Mouse (Mus musculus) erythroblast, adult 5-6 weeks (primary cell): ENCODE measurements at regions not wholly inside any gene's neighbourhood (a gene's known extent, or its start where the extent isn't known, plus 50 kb on each side); places are given as distances from the start of the nearest gene placed in this dataset.

ENCODE experiments used
- ATAC-seq: replicated peaks from 2 replicates; pipeline ENCODE4 v1.8.0; 2016; ENCODE audit warnings: moderate number of reproducible peaks, mild to moderate bottlenecking, moderate TSS enrichment, inconsistent platforms; ENCODE audit not compliant: poor library complexity, low FRiP score, severe bottlenecking

- ATAC-seq, result no peak
These were observed 487.1 kb upstream of the Mef2c start for GRCm38 (mm10) chr13:83016686-83017085.

- ATAC-seq, result no peak
These were observed 483.0 kb upstream of the Mef2c start for GRCm38 (mm10) chr13:83020829-83021228.

DNA sequence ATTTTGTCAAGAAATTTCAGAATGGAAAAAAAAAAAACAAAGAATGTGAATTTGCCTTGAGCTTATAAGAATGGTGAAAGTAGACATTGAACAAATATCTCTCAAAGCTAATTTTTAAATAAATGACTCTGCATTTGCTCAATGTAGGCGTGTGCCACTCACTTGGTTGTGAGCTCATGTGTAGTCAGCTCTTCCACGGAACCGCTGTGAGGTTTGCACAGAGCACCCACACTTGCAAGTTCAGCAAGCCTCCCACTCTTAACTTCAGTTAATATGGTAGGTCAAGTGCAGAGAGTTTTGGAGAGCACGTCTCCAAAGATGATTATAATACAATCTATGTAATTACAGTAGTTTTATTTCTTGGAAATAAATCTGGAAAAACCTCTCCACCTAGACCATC, 479.9 kb upstream of the Mef2c start:
- ATAC-seq, result no peak

- ATAC-seq, result no peak
These were observed 467.9 kb upstream of the Mef2c start for GRCm38 (mm10) chr13:83035962-83036361.

DNA sequence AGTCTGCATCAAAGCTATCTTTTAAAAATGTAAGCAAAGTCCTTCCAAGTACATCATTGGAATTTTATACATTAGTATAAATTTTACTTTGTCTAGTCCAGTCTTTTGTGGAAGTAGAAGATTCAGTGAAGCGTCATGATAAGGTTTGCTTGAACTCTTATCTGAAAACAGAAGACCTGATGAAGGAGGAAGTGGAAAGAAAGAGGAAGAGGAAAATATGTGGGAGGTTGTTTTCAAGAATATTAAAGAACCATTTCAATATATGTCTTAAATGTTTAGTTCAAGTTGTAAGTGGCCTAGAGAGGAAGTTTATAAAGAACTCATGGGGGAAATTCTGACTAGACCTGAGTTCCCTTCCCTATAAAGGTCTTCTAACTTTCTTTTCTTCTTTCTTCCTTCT, 462.3 kb upstream of the Mef2c start:
- no peak for ATAC-seq

- no peak for ATAC-seq
These were observed 458.3 kb upstream of the Mef2c start for GRCm38 (mm10) chr13:83045516-83045915.

GRCm38 (mm10) chr13:83045970-83046369, 457.9 kb upstream of the Mef2c start:
- ATAC-seq, result no peak

DNA sequence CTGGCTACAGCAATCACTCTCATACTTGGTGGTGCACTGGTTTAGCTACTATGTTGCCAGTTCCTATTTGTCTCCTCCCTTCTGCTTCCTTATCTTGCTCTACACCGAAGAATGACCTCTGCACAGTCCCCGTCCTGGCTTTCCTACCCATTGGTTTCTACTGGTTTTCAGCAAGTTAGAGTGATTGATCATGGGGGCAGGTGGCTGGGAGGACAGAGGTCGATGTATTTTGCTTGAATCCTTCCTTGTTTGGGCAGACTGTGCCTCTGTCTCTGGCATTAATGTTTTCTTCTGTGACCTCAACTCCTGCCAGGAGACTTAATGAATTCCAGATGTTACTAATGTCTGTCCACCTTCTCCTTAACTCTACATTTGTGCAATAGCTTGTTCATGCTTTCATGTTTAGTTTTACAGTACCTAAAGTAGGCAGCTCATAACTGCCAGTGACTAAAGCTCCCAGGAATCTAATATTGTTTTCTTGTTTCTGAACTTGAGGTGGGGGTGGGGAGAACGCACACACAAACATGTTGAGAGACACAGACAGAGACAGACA, 457.2 kb upstream of the Mef2c start:
- ATAC-seq, result no peak

DNA sequence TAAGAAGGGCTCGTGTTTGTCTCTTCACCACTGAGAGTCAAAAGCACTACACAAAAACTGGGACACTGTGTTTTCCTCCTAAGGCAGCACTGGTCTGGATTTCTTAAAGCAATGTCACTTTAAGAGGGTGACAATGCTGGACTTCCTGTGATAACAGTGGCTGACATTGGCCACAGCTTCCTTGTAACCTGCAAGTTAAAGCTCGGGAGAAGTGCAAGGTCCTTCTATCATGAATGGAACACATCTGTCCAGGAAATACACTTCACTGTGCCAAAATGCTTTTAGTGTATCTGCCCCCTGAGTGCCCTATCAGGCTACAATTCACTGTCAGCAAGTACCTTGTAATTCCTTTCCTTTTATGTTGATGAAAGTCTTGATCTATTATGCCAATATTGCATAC, 448.0 kb upstream of the Mef2c start:
- no peak for ATAC-seq

- no peak for ATAC-seq
These were observed 447.4 kb upstream of the Mef2c start for GRCm38 (mm10) chr13:83056415-83056814.

GRCm38 (mm10) chr13:83064727-83065126, 439.1 kb upstream of the Mef2c start:
- no peak for ATAC-seq

- ATAC-seq, result no peak
These were observed 438.6 kb upstream of the Mef2c start for GRCm38 (mm10) chr13:83065201-83065600.

- ATAC-seq, result no peak
These were observed 437.6 kb upstream of the Mef2c start for GRCm38 (mm10) chr13:83066115-83066753.

DNA sequence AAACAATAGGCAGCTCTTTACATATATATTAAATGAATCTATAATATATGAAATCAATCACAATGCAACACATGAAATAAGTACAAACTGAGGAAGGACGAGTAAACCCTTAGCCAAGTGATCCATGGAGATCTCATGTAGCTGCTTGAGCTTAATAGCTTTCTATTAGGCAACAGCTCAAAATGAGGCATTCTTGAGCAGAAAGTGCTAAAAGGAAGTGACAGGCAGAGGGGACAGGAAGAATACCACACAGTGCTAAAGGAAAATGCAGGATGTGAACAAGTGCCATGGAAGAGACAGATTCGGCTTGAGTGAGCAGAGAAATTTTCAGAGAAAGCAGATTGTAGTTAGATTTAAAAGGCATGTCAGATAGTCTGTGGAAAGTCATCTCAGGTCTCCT, 436.3 kb upstream of the Mef2c start:
- ATAC-seq, result no peak

DNA sequence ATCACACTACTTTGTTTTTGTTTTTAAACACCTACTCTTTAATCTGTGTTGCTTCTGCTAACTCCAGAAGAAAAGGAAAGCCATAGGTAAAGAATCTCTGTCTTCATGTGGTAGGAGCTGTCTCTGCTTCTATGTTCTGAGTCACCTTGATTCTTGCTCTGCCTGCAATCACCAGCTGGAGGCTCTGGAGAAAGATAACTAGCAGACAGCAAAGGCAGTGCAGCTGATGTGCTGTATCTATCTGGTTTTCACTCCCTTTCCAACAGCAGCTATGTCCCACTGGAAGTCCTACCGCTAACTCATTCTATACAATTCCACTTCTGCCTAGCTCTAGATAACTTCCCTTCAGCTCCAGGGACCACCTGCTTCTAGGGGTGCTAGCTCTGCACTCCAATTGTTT, 435.2 kb upstream of the Mef2c start:
- no peak for ATAC-seq

GRCm38 (mm10) chr13:83069293-83069692, 434.5 kb upstream of the Mef2c start:
- ATAC-seq, result no peak

GRCm38 (mm10) chr13:83072073-83072472, 431.8 kb upstream of the Mef2c start:
- no peak for ATAC-seq

GRCm38 (mm10) chr13:83074219-83074965, 429.4 kb upstream of the Mef2c start:
- no peak for ATAC-seq

DNA sequence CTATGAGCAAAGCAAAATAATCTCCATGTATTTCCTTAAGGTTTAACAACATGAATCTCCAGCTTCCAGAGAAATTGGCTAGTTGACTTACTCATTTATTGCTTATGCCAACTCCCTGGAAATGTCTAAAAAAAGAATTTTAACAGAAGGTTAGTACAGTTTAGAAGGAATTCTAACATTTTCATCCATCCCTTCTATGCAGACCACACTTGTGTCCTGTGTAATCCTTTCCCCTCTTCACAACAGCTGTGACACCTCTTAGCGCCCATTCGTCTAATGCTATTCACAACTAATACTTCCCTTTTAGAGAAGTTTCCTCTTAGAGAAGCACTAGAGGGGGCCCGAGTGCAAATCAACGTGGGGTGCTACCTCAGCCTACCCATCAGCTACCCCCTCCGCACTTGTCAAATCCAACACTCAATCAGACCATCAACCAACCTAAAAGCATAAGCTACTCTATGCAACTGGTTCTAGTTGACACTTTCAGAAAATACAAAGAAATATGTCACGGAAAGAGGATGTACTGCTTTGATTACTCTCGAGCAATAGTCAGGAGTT, 428.4 kb upstream of the Mef2c start:
- ATAC-seq, result no peak

- no peak for ATAC-seq
These were observed 427.2 kb upstream of the Mef2c start for GRCm38 (mm10) chr13:83076611-83077010.

DNA sequence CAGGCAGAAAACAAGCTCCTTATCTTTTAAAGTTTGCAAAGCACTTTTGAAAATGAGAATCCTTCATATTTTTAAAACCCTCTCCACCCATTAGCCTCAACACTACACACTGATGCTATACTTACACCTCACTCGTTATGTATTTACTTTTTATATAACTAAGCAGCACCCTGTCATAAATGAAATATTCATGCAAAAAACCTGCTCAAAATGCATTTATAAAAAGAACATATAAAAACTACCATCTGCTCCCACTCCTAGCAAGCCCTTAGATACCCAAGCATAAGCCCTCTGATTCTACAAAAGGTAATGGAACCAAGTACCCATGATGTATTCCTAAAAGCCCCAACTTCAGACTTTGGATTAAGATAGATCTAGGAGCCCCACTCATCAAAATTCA, 426.7 kb upstream of the Mef2c start:
- ATAC-seq, result no peak
